Mouse (Mus musculus): ENCODE measurements around the gene Ppard.
A peak's percentile ranks its signal among the peaks of the same experiment; 100 is the strongest.

The Ppard gene

GRCm38 (mm10) chr17:28287980-28288379 is 55.5 kb downstream of the Ppard start:
- DNase-seq: peak in 1 of 2 experiments; percentile 27

GRCm38 (mm10) chr17:28290262-28290661 is 57.8 kb downstream of the Ppard start:
- DNase-seq: no peak

- DNase-seq: no peak
Observed at GRCm38 (mm10) chr17:28290671-28291070, 58.2 kb downstream of the Ppard start.

- DNase-seq: no peak
Observed at GRCm38 (mm10) chr17:28291346-28291745, 58.8 kb downstream of the Ppard start.

GRCm38 (mm10) chr17:28293716-28294115 is 61.2 kb downstream of the Ppard start:
- no peak for DNase-seq

GRCm38 (mm10) chr17:28294449-28295333 is 62.2 kb downstream of the Ppard start:
- DNase-seq: no peak

GRCm38 (mm10) chr17:28298888-28299287 is 66.4 kb downstream of the Ppard start:
- DNase-seq: no peak

GRCm38 (mm10) chr17:28299669-28300320 is 67.3 kb downstream of the Ppard start:
- no peak for DNase-seq

GRCm38 (mm10) chr17:28300323-28300722 is 67.8 kb downstream of the Ppard start:
- DNase-seq: no peak

- DNase-seq: no peak
Observed at GRCm38 (mm10) chr17:28300850-28301249, 68.3 kb downstream of the Ppard start.

- no peak for DNase-seq
Observed at GRCm38 (mm10) chr17:28305172-28305571, 72.7 kb downstream of the Ppard start.

- peak; percentile 57 to 75 for DNase-seq
Observed at GRCm38 (mm10) chr17:28308297-28309195, 76.0 kb downstream of the Ppard start.

GRCm38 (mm10) chr17:28310831-28311230 is 78.3 kb downstream of the Ppard start:
- DNase-seq: no peak

GRCm38 (mm10) chr17:28311366-28312132 is 79.0 kb downstream of the Ppard start:
- no peak for DNase-seq

- no peak for DNase-seq
Observed at GRCm38 (mm10) chr17:28312232-28313211, 80.0 kb downstream of the Ppard start.

- DNase-seq: peak; percentile 93 to 96
Observed at GRCm38 (mm10) chr17:28313212-28313879, 80.8 kb downstream of the Ppard start, which contains the start of gene Fance. Gene Fance (plus strand): TSS chr17:28313519.

GRCm38 (mm10) chr17:28313880-28314225 is 81.4 kb downstream of the Ppard start:
- DNase-seq: no peak

- DNase-seq: no peak
Observed at GRCm38 (mm10) chr17:28315611-28316160, 83.2 kb downstream of the Ppard start.

GRCm38 (mm10) chr17:28316476-28316875 is 84.0 kb downstream of the Ppard start:
- no peak for DNase-seq

GRCm38 (mm10) chr17:28317091-28317490 is 84.6 kb downstream of the Ppard start:
- DNase-seq: no peak
